Mouse (Mus musculus) kidney, postnatal 0 days (tissue): ENCODE data around the gene Atp11a. TPM values are rescaled to one million over a fixed set of nuclear protein-coding genes. Genes with fewer than 3 reads are reported as not detected.

Experiments
- ATAC-seq: fragments of 200-750 bp; cut with Nextera tagmentation; replicated peaks from 2 replicates; pipeline ENCODE4 v1.8.0; 2017; ENCODE audit warnings: low read depth, moderate number of reproducible peaks, moderate TSS enrichment, moderate library complexity; ENCODE audit not compliant: low FRiP score
- DNase-seq: peaks from one replicate; pipeline ENCODE4 v3.0.0-alpha.2; 2016; ENCODE audit warnings: low spot score
- H3K27ac ChIP-seq: fragments of 300-500 bp; sonication (generic); 2 replicates; pipeline ENCODE4 v1.5.1; 2014; ENCODE audit warnings: mild to moderate bottlenecking
- H3K27me3 ChIP-seq: fragments of 300-500 bp; sonication (generic); 2 replicates; pipeline ENCODE4 v1.6.1; 2014; ENCODE audit warnings: low read length, mixed read lengths; ENCODE audit not compliant: insufficient read depth
- H3K36me3 ChIP-seq: fragments of 300-500 bp; sonication (generic); 2 replicates; pipeline ENCODE4 v1.6.1; 2014; ENCODE audit warnings: low read length, mixed read lengths; ENCODE audit not compliant: insufficient read depth
- H3K4me1 ChIP-seq: fragments of 300-500 bp; sonication (generic); replicated peaks from 2 replicates; pipeline ENCODE4 v1.6.1; 2014; ENCODE audit warnings: antibody characterized with exemption, low read length, mixed read lengths; ENCODE audit not compliant: insufficient read depth
- H3K4me2 ChIP-seq: fragments of 300-500 bp; sonication (generic); 2 replicates; pipeline ENCODE4 v1.6.1; 2014; ENCODE audit warnings: mild to moderate bottlenecking, low read length, moderate library complexity, mixed read lengths
- H3K4me3 ChIP-seq: fragments of 300-500 bp; sonication (generic); replicated peaks from 2 replicates; pipeline ENCODE4 v1.5.1; 2014; ENCODE audit warnings: low read depth, low read length
- H3K9ac ChIP-seq: fragments of 300-500 bp; sonication (generic); 2 replicates; pipeline ENCODE4 v1.6.1; 2014; ENCODE audit warnings: low read depth, low read length
- H3K9me3 ChIP-seq: fragments of 300-500 bp; sonication (generic); replicated peaks from 2 replicates; pipeline ENCODE4 v1.6.1; 2016; ENCODE audit warnings: low read length, inconsistent platforms, mixed read lengths
- CTCF ChIP-seq: IDR thresholded peaks from 2 replicates; pipeline ENCODE4 v1.5.1; 2016; ENCODE audit warnings: antibody characterized with exemption, low read depth, mild to moderate bottlenecking, moderate library complexity
- WGBS: fragments of 180-500 bp; shearing (Covaris S2); extraction: QIAGEN DNeasy Blood & Tissue Kit; methylation state at CpG from one replicate; pipeline ENCODE4 v1.1.7; 2014; 5-methylcytosine and 5-hydroxymethylcytosine counted together
- polyA plus RNA-seq: library from polyadenylated mRNA; unstranded; fragments of >200 nt; fragmentation: Nextera tagmentation; extraction: Ambion mirVana; gene quantifications from 2 replicates; pipeline ENCODE4 v1.2.1, GENCODE M21; 2015

Atp11a gene
- polyA plus RNA-seq, 1 experiment from 2014 or later, result 24.5 TPM

DNA sequence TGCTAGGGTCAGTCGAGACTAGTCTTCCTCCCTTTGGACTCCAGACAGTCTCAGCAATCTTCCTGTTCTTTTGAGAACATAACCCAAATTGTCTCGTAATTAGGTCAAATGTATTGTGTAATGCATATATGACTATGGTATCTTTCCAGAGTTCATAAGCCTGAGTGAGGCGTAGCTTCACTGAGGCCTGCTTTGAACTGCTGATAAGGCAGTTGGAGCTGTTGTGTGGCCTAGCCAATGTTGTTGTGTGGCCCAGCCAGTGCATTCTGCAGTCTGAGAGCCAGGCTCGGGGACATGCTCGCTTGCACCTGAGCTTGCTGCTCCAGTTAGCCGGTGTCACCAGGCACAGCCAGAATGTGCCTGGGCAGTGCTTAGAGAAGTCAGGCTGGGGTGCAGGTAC, 89.6 kb downstream of the Atp11a start:
- Histone ChIP-seq H3K4me1 (no peaks in the 10 kb centered on the region), H3K9me3 (no peaks in the 10 kb centered on the region), H3K9ac (no peak overlapping the region), H3K4me2 (no peak overlapping the region), H3K27ac (no peak overlapping the region), H3K27me3 (no peaks in the 10 kb centered on the region), H3K4me3 (no peak overlapping the region), H3K36me3 (peaks cover 49% of the 10 kb centered on the region)
- ATAC-seq, result no peak
- no peak for DNase-seq
- no peak for TF ChIP-seq CTCF
- WGBS, result 91% methylated on average over 6 of the region's 6 CpGs

DNA sequence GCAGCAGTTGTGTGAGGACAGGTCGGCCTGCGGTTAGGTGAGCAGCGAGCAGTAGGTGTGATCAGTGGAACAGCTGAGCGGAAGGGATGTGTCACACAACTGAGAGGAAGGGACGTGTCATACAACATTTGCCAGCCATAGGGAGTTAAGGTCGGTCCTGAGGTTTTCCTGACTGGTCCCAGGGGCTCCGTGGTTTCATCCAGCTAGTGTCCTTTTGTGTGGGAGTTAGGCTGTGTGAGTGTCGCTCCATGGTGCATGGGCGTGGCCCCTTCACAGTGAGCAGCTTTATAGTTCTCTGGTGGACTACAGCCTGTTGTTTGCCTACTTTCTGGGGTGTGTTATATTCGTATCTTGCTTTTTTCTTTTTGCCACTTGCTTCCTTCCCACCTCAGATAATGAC, 94.4 kb downstream of the Atp11a start:
- no peak for ATAC-seq
- peaks cover 37% of the 10 kb centered on the region for H3K36me3 ChIP-seq

DNA sequence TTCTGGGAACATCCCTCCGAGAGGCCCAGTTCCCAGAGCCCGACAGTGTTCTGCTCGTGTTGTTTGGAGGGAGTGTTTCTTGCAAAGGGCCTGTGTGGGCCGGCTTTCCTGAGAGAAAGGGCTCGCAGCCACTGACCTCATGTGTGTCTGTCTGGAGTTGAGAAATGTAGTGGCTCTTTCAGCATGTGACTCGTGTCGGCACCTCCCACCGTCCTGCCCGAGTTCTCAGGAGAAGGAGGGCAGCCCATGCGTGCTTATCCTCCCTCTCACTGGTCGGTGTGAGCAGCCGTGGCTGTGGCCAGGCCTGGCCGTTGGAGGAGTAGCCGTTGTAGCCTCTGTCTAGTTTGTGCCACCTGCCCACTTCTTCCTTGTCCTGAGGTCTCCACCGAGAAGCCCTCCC, 99.2 kb downstream of the Atp11a start:
- DNase-seq (peak; percentile 60), ATAC-seq (peak; percentile 76)
- 43% methylated on average over 15 of the region's 15 CpGs for WGBS
- no peaks in the 10 kb centered on the region for H3K9me3 ChIP-seq
- no peak overlapping the region for H3K9ac ChIP-seq
- H3K36me3 ChIP-seq, result peaks cover 22% of the 10 kb centered on the region; the same call in 1 of the 2 replicates
- H3K4me2 ChIP-seq, result no peak overlapping the region
- no peaks in the 10 kb centered on the region for H3K4me1 ChIP-seq
- no peak for TF ChIP-seq CTCF
- H3K4me3 ChIP-seq, result no peak overlapping the region
- H3K27me3 ChIP-seq, result no peaks in the 10 kb centered on the region
- H3K27ac ChIP-seq, result no peak overlapping the region

More for the DNA sequence above, 94.4 kb downstream of the Atp11a start:
- TF ChIP-seq CTCF, result no peak
- Histone ChIP-seq H3K9ac (no peak overlapping the region), H3K4me3 (no peak overlapping the region), H3K9me3 (no peaks in the 10 kb centered on the region), H3K4me1 (no peaks in the 10 kb centered on the region), H3K27me3 (no peaks in the 10 kb centered on the region), H3K4me2 (no peak overlapping the region), H3K27ac (no peak overlapping the region)
- 73% methylated on average over 10 of the region's 10 CpGs for WGBS
- DNase-seq, result no peak

DNA sequence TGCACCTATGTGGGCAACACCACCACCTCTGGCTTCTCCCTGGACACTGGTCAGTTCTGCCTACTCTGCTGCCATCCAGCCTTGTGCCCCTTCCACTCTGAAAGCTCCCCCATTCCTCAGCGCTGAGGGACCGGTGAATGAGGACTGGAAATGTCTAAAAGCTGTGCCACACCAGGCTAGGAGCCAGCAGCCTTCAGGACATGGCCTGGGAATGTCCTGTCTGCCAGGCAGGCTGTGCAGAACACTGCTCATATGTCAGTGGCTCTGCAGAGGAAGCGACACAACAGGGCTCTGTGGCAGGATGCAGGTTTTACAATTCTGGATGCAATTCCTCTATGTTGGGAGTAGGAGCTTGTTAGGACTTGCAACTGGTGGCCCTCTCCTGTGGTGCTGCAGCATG, 106.2 kb downstream of the Atp11a start:
- peaks cover 19% of the 10 kb centered on the region for H3K36me3 ChIP-seq
- no peak for TF ChIP-seq CTCF
- DNase-seq (no peak), ATAC-seq (no peak)
- no peak overlapping the region for H3K4me2 ChIP-seq
- H3K27me3 ChIP-seq, result no peaks in the 10 kb centered on the region
- no peak overlapping the region for H3K27ac ChIP-seq
- no peaks in the 10 kb centered on the region for H3K4me1 ChIP-seq
- 88% methylated on average over 3 of the region's 3 CpGs for WGBS
- H3K9me3 ChIP-seq, result no peaks in the 10 kb centered on the region
- no peak overlapping the region for H3K9ac ChIP-seq
- H3K4me3 ChIP-seq, result no peak overlapping the region

DNA sequence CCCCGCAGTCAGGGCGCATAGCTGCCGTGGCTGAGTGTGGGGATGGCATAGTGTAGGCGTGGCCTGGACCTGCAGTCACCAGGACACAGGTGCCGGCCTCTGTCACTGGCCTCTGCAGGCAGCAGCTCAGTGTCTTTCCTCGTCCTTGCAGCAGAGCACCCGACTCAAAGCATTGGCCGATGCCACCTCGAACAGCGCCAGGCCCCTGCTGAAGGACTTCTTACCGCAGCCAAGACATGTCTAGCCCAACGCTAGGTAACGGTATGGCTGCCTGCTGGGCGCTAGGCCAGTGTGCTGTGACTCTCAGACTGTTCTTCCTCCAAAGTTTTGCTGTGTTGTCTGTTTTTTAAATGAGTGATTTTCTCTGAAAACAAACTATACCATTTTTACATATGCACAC, 106.8 kb downstream of the Atp11a start:
- H3K9ac ChIP-seq, result no peak overlapping the region
- H3K27me3 ChIP-seq, result no peaks in the 10 kb centered on the region
- H3K9me3 ChIP-seq, result no peaks in the 10 kb centered on the region
- DNase-seq (no peak), ATAC-seq (no peak)
- H3K27ac ChIP-seq, result no peak overlapping the region
- TF ChIP-seq CTCF, result no peak
- WGBS, result 87% methylated on average over 14 of the region's 14 CpGs
- H3K36me3 ChIP-seq, result peaks cover 16% of the 10 kb centered on the region
- no peak overlapping the region for H3K4me2 ChIP-seq
- H3K4me1 ChIP-seq, result no peaks in the 10 kb centered on the region
- H3K4me3 ChIP-seq, result no peak overlapping the region

DNA sequence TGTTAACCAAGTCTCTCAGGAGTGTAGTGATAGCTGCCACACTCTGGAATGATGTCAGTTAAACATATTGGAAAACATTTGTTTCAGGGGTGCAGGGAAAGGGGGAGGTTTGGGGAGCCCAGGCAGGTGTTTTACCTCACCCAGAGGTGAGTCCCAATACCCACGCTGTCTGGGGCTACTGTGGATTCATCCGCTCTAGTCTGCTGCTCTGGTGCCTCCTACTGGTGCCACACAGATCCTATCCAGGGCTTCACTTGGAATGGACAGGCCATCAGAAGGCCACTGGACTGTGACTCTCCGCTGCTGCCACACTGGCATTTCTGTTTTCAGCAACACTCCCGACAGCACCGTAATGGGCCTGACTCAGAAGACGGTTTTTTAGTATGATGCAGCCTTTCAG, 109.0 kb downstream of the Atp11a start:
- H3K9ac ChIP-seq, result no peak overlapping the region
- H3K27ac ChIP-seq, result no peak overlapping the region
- no peak overlapping the region for H3K4me3 ChIP-seq
- WGBS, result 48% methylated on average over 6 of the region's 6 CpGs
- no peaks in the 10 kb centered on the region for H3K4me1 ChIP-seq
- no peak overlapping the region for H3K4me2 ChIP-seq
- DNase-seq, result no peak
- no peaks in the 10 kb centered on the region for H3K9me3 ChIP-seq
- no peak for ATAC-seq
- peak; percentile 54; the same call in 1 of the 2 replicates for TF ChIP-seq CTCF
- H3K36me3 ChIP-seq, result peaks cover 13% of the 10 kb centered on the region
- no peaks in the 10 kb centered on the region for H3K27me3 ChIP-seq

DNA sequence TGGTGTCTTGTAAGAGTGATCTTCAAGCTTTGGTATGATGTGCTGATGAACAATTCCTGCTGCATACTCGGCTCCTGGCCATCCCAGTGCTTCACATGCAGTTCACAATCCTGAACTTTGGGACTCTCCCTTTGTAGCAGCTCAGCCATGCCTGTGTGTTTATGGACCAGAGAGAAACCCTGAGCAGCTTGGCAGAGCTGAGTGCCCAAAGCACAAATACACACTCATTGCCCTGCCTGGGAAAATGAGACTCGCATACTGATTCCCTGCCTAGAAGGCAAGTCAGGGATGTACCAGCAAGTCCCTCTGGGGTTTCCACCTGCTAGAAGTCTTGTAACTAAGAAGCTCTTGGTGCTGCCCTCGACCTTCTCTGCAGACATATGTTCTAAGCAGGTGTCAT, 112.8 kb downstream of the Atp11a start:
- no peak for DNase-seq
- 59% methylated on average over 3 of the region's 3 CpGs for WGBS

More for the DNA sequence above, 112.8 kb downstream of the Atp11a start:
- no peak overlapping the region for H3K4me3 ChIP-seq
- no peaks in the 10 kb centered on the region for H3K36me3 ChIP-seq
- ATAC-seq, result no peak
- H3K9me3 ChIP-seq, result no peaks in the 10 kb centered on the region
- H3K9ac ChIP-seq, result no peak overlapping the region
- no peak overlapping the region for H3K4me2 ChIP-seq
- H3K4me1 ChIP-seq, result peaks cover 5% of the 10 kb centered on the region; the same call in 1 of the 2 replicates
- H3K27me3 ChIP-seq, result no peaks in the 10 kb centered on the region
- TF ChIP-seq CTCF, result no peak
- no peak overlapping the region for H3K27ac ChIP-seq
